Mouse (Mus musculus): ENCODE results near the gene D10Wsu102e.
A peak's percentile ranks its signal among the peaks of the same experiment; 100 is the strongest.
"Not testable (repeated sequence)": the region's sequence is repeated elsewhere in the genome, so short reads cannot be mapped to it uniquely, and the experiment has no call there.

The D10Wsu102e gene

GRCm38 (mm10) chr10:83397336-83397735 lies 37.3 kb downstream of the D10Wsu102e start:
- no peak for DNase-seq

- not testable (repeated sequence) for DNase-seq
Observed at GRCm38 (mm10) chr10:83400896-83401295, 40.9 kb downstream of the D10Wsu102e start.

DNA sequence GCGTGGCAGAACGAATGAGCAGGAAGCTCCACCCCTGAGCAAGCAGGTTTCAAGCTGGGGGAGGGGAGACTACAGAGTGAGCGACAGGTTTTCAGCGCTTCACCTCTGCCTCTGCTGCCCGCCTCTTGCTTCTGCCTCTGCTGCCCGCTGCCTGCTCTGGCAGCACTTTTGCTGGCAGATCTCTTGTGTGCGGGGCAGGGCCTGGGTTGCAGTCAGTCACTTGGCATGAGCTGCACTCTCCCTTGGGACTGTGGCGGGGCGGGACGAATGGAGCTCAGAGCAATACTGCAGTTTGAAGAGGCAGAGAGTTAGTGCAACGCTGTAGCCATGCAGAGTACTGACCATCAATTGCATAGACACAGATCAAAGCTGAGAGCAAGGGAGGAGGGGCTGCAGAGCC lies 45.0 kb downstream of the D10Wsu102e start:
- DNase-seq: no peak

- DNase-seq: no peak
Observed at GRCm38 (mm10) chr10:83405711-83406110, 45.7 kb downstream of the D10Wsu102e start.

DNA sequence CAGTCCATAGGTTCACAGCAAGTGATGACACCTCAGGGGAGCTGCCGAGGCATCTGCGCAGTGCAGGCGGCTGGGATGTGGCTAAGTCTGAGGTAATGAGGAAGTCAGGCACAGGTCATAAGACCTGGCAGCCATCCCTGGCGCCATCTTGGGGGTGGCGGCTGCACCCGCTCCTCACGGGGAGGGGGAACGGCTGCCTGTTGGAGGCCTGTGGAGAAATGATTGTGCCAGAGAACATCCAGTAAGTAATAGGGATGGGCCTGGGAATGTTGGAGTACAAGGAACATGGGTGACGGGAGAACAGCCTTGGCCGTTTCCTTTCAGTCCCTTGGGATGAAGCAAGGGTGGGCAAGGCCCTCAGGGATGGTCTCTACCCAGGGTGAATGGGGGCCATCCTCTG lies 47.1 kb downstream of the D10Wsu102e start:
- DNase-seq: no peak

DNA sequence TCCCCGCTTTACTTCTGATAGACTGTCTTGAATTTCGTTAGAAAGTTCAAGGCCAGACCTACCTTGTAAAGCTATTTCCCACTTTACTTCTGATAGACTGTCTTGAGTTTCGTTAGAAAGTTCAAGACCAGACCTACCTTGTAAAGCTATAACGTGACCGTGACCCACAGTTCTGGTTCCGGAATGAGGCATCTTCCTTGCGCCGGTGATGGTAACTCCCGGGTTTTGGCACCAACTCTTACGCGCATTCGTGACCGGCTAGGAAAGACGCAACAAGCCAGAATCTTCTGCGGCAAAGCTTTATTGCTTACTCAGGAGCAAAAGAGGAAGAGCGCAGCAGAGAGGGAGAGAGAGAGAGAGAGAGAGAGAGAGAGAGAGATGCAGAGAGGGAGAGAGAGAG lies 58.4 kb downstream of the D10Wsu102e start:
- DNase-seq: not testable (repeated sequence)

- DNase-seq: no peak
Observed at GRCm38 (mm10) chr10:83448582-83448981, 88.6 kb downstream of the D10Wsu102e start.

- no peak for DNase-seq
Observed at GRCm38 (mm10) chr10:83457531-83457930, 97.5 kb downstream of the D10Wsu102e start.

DNA sequence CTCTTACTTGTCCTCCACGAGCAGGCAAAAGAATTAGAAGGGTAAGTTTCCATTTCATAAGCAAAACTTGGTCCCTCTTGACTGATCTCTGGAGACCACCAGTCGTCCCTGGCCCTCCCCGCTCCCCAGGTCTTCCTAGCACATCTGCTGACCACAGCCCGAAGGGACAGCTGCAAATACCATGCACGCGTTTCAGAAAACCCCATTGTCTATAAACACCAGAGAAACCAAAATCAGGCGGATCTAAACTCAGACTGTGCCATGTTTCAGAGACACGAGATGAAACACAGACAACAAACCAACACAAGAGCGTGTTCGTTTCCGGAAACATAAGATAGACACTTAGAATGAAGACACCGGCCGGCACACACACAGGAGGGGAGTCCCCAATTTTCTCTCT lies 115.2 kb downstream of the D10Wsu102e start:
- no peak for DNase-seq

DNA sequence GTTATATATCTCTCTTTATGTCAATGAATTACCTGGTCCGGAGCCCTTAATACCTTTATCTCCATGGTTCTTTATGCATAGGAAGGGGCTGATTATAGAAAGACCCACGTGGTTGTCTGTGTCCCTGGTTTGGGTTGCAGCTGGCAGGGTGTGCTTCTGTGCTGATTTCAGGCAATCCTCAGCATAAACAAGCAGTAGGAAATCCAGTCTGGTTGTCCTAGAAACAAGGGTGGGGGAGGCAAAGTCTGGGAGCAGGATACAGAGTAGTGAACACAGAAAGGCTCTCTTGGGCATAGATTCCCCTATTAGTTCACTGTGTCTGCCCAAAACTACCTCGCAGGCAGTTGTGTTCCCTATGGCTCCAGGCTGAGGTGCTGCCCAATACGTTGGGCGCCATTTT lies 117.3 kb downstream of the D10Wsu102e start:
- no peak for DNase-seq

GRCm38 (mm10) chr10:83490506-83490905 lies 130.5 kb downstream of the D10Wsu102e start:
- DNase-seq: no peak

- DNase-seq: no peak
Observed at GRCm38 (mm10) chr10:83497321-83497720, 137.3 kb downstream of the D10Wsu102e start.

DNA sequence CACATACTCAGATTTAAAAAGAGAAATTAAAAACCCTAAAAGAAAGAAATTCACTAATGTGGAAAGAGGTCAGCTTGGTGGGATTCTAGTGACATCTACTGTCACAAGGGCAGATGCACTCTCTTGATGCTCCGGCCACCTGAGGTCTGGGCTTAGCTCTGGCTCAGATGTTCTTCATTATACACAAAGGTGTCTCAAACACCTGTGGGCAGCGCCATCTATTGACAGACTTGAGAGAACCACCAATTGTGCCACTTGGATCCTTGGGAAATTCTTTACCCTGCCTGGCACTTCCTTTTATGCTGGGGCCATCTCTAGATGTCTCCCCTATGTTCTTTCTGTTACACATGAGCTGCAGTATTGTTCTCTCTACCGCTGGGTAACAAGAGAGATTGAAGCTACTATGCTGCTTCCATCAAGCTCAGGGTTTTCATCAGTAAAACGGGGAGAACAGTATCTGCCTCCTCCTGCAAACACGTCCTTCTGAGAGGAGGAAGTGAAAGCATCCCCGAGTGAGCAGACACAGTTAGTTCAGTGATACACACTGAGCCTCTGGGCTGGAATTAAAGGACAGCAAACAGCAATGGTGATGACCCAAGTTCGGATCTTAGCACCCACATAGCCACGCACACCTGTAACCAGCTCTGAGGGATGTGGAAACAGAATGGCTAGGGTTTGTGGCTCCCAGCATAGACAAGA lies 149.1 kb downstream of the D10Wsu102e start:
- peak; percentile 11 for DNase-seq

DNA sequence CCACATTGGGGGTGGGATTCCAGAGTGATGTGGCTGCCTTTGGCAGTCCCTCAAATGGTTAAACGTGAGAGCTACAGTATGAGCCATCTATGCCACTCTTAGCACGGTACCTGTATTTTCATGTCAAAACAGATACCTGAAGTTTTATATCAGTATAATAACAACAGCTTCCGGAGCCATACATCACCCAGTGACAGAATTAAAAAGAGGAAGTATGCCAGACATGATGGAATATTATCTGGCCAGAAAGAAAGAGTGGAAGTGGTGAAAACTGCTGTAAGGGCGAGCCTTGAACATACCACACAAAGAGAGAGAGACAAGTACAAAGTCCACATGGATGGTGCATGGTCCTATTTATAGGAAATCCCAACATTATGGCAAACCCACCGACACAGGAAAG lies 151.3 kb downstream of the D10Wsu102e start:
- DNase-seq: no peak

- DNase-seq: no peak
Observed at GRCm38 (mm10) chr10:83513736-83514135, 153.7 kb downstream of the D10Wsu102e start.

GRCm38 (mm10) chr10:83520990-83521389 lies 161.0 kb downstream of the D10Wsu102e start:
- no peak for DNase-seq

DNA sequence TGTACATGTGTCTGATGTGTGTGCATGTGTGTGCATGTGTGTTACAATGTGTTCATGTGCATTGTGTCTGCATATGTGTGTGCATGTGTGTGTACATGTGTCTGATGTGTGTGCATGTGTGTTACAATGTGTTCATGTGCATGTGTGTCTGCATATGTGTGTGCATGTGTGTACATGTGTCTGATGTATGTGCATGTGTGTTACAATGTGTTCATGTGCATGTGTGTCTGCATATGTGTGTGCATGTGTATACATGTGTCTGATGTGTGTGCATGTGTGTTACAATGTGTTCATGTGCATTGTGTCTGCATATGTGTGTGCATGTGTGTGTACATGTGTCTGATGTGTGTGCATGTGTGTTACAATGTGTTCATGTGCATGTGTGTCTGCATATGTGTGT lies 164.2 kb downstream of the D10Wsu102e start:
- DNase-seq: not testable (repeated sequence)

DNA sequence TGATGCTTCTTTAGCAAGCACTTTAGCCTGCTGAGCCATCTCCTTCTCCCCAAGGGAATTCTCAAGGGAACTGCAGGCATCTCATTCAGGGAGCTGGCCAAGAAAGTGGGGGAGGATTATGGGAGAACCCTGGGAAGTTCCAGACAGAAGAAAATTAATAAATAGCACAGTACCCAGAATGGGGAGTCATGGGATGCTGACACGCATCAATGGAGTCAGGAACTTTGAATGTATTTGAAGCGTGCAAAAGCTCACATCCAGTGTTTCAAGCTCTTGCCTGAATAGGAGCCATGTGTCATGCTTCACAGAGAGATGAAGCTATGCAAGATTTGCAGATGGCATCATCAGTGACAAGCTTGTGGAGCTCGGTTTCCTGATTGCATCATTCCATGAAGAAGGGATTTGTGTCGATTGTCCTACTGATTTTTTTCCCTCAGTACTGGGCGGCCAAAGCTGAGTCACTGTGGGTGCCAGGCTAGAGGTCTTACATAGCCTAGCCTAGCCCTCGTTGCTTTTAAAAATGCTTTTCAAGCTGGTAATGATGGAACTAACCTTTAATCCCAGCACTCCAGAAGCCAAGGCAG lies 170.5 kb downstream of the D10Wsu102e start:
- no peak for DNase-seq

DNA sequence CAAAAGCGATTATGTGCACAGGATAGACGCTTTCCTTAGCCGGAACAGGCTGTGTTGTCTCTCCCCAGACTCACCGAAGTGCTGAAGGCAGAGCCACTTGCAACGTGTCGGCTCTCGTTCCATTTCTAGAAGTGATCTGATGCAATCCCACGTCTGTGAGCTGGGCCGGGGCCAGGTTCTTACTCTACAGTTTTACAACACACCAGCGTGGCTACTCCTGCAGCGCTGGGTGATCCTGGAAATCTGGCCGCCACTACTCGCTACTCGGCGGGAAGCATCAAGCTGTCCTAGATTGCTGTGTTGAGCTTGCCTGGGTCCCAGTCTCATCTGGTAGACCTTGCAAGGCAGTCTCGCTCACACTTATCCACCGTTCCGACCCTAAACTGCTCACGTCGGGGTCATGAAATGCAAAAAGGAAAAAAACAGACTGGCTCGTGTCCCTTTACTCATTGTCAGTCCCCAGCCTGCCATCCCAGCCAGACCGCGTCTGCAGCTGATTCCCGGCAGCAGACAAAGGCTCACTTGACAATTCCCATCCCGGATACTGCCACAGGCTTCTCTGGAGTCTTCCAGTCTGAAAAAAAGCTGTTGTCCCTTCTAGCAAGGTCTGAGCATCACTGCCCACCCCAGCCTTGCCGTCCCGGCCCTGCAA lies 173.4 kb downstream of the D10Wsu102e start:
- peak; percentile 74 for DNase-seq

GRCm38 (mm10) chr10:83533910-83534283 lies 173.9 kb downstream of the D10Wsu102e start, which contains the start of gene Aldh1l2:
Gene Aldh1l2 (minus strand): TSS chr10:83534140.
- peak; percentile 81 for DNase-seq

- DNase-seq: no peak
Observed at GRCm38 (mm10) chr10:83536436-83536835, 176.4 kb downstream of the D10Wsu102e start.

Data from lung, postnatal 10 days (tissue).